Mouse (Mus musculus): ENCODE data around the gene Slx4ip. TPM values are rescaled to one million over a fixed set of nuclear protein-coding genes. Genes with fewer than 3 reads are reported as not detected.

Slx4ip gene
- polyA plus RNA-seq, 1 experiment from 2014 or later: 7.3 TPM

DNA sequence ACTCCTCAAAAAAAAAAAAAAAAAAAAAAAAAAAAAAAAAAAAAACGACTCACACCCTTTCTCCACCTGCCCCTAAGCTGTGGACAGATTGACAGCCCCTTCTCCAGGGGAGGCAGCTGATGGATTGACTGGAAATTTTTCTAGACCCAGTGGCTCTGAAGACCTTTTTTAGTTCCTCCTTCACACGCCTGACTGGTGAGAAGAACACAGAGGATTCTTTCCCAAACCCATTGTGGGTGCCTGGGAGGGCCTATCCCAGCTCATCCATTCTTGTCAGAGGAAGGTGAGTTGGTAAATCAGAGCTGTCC is 183.2 kb downstream of the Slx4ip start:
- WGBS: 73% methylated on average over 1 of the region's 2 CpGs
- no peaks in the 10 kb centered on the region for H3K36me3 ChIP-seq (ENCODE audit: control insufficient read depth, insufficient read depth, low read length)
- no peak overlapping the region for H3K9ac ChIP-seq (ENCODE audit: low read length)
- H3K4me3 ChIP-seq (ENCODE audit: low read length): no peak overlapping the region
- no peaks in the 10 kb centered on the region for H3K9me3 ChIP-seq (ENCODE audit: control insufficient read depth, low read length)
- no peak for ATAC-seq (ENCODE audit: low read depth)
- no peak overlapping the region for H3K4me2 ChIP-seq (ENCODE audit: low read depth, low read length)
- H3K27ac ChIP-seq (ENCODE audit: low read length): no peak overlapping the region
- no peaks in the 10 kb centered on the region for H3K27me3 ChIP-seq (ENCODE audit: control insufficient read depth, insufficient read depth, low read depth, low read length)
- no peaks in the 10 kb centered on the region for H3K4me1 ChIP-seq (replicated peaks; ENCODE audit: control insufficient read depth, insufficient read depth, low read length)

DNA sequence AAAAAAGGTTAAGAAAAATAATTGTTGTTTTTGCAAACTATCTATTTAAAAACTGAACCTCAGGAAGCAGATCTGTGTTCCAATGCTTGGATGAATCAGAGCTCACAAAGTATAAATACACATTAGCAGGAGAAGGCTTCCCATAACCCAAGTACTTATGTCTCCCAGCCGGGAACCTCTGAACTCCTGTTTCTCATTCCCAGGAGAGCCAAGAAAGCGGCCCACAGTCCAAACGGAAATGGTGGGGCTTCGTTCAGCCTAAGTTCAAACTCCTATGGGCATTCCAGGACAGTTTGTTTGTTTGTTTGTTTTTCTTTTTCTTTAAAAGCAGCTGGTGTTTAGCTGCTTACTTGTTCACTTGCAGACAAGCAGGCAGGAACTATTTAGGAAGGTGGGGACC is 187.8 kb downstream of the Slx4ip start:
- Histone ChIP-seq H3K27ac (ENCODE audit: low read length) (no peak overlapping the region), H3K9me3 (ENCODE audit: control insufficient read depth, low read length) (no peaks in the 10 kb centered on the region), H3K9ac (ENCODE audit: low read length) (no peak overlapping the region), H3K27me3 (ENCODE audit: control insufficient read depth, insufficient read depth, low read depth, low read length) (no peaks in the 10 kb centered on the region), H3K36me3 (ENCODE audit: control insufficient read depth, insufficient read depth, low read length) (no peaks in the 10 kb centered on the region; the same call in 1 of the 2 replicates), H3K4me2 (ENCODE audit: low read depth, low read length) (no peak overlapping the region), H3K4me3 (ENCODE audit: low read length) (no peak overlapping the region), H3K4me1 (replicated peaks; ENCODE audit: control insufficient read depth, insufficient read depth, low read length) (peaks cover 13% of the 10 kb centered on the region)
- 70% methylated on average over 4 of the region's 4 CpGs for WGBS
- no peak for ATAC-seq (ENCODE audit: low read depth)

DNA sequence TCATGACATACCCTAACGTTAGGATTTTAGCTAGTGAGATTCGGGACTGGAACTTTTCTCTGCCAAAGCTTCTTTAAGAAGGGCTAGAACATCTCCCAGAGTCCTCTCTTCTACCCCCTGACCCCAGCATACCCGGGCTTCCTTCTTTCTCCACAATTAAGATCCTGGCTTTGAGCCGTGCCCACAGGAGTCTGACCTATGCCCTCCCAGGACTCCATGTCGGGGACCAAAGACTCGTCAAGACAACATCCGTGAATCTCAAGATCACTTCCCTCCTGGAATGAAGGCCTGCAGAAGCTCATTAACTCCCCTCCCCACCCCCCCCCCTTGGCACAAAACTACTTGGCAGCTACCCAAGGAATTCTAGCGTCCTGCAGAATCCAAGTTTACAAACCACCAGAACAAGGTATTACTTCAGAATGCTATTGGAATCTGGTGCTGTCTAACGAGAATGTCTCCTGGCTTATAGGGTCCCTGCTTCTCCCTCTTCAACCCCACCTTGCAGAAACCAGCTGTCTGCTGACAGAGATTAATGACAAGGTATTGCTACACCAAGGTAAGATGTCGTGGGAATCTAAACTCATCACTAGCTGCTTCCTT is 188.8 kb downstream of the Slx4ip start:
- Histone ChIP-seq H3K27me3 (ENCODE audit: control insufficient read depth, insufficient read depth, low read depth, low read length) (no peaks in the 10 kb centered on the region), H3K9ac (ENCODE audit: low read length) (no peak overlapping the region), H3K36me3 (ENCODE audit: control insufficient read depth, insufficient read depth, low read length) (peaks cover 3% of the 10 kb centered on the region; the same call in 1 of the 2 replicates), H3K4me1 (replicated peaks; ENCODE audit: control insufficient read depth, insufficient read depth, low read length) (peaks cover 13% of the 10 kb centered on the region), H3K4me3 (ENCODE audit: low read length) (no peak overlapping the region), H3K9me3 (ENCODE audit: control insufficient read depth, low read length) (no peaks in the 10 kb centered on the region), H3K27ac (ENCODE audit: low read length) (no peak overlapping the region), H3K4me2 (ENCODE audit: low read depth, low read length) (no peak overlapping the region)
- ATAC-seq (ENCODE audit: low read depth): peak; percentile 40; the same call in 1 of the 2 replicates
- 18% methylated on average over 10 of the region's 10 CpGs for WGBS

- no peak overlapping the region for H3K27ac ChIP-seq (ENCODE audit: low read length)
Measured at GRCm38 (mm10) chr2:137080468-137080867, 189.4 kb downstream of the Slx4ip start.

DNA sequence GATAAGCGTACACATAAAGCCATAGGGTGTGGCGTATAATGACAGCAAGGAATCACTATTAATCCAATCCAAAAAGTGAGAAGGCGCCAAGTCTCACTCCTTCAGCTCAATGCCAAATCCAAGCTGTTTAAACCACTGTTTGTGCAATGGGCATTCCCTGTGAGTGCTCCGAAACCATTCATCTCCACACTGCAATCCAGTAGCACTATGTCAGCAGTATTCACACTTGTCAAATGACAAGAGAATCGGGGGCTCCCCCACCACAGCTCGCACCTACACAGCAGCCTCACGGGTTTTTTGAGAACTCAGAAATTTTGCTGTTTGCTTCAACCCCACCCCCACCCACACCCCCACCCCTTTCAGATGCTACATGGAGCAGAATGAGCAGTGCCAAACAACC is 190.0 kb downstream of the Slx4ip start:
- no peak overlapping the region for H3K4me2 ChIP-seq (ENCODE audit: low read depth, low read length)
- no peak overlapping the region for H3K9ac ChIP-seq (ENCODE audit: low read length)
- H3K27me3 ChIP-seq (ENCODE audit: control insufficient read depth, insufficient read depth, low read depth, low read length): no peaks in the 10 kb centered on the region
- H3K4me3 ChIP-seq (ENCODE audit: low read length): no peak overlapping the region
- peaks cover 4% of the 10 kb centered on the region; the same call in 1 of the 2 replicates for H3K36me3 ChIP-seq (ENCODE audit: control insufficient read depth, insufficient read depth, low read length)
- no peak overlapping the region for H3K27ac ChIP-seq (ENCODE audit: low read length)
- no peak for ATAC-seq (ENCODE audit: low read depth)
- H3K4me1 ChIP-seq (replicated peaks; ENCODE audit: control insufficient read depth, insufficient read depth, low read length): peaks cover 13% of the 10 kb centered on the region
- WGBS: 81% methylated on average over 7 of the region's 7 CpGs
- H3K9me3 ChIP-seq (ENCODE audit: control insufficient read depth, low read length): no peaks in the 10 kb centered on the region

More at GRCm38 (mm10) chr2:137080468-137080867, 189.4 kb downstream of the Slx4ip start:
- Histone ChIP-seq H3K4me2 (ENCODE audit: low read depth, low read length) (no peak overlapping the region), H3K9me3 (ENCODE audit: control insufficient read depth, low read length) (no peaks in the 10 kb centered on the region), H3K4me3 (ENCODE audit: low read length) (no peak overlapping the region), H3K9ac (ENCODE audit: low read length) (no peak overlapping the region), H3K36me3 (ENCODE audit: control insufficient read depth, insufficient read depth, low read length) (peaks cover 4% of the 10 kb centered on the region; the same call in 1 of the 2 replicates), H3K4me1 (replicated peaks; ENCODE audit: control insufficient read depth, insufficient read depth, low read length) (peaks cover 13% of the 10 kb centered on the region), H3K27me3 (ENCODE audit: control insufficient read depth, insufficient read depth, low read depth, low read length) (no peaks in the 10 kb centered on the region)
- WGBS: 68% methylated on average over 6 of the region's 6 CpGs
- ATAC-seq (ENCODE audit: low read depth): no peak

DNA sequence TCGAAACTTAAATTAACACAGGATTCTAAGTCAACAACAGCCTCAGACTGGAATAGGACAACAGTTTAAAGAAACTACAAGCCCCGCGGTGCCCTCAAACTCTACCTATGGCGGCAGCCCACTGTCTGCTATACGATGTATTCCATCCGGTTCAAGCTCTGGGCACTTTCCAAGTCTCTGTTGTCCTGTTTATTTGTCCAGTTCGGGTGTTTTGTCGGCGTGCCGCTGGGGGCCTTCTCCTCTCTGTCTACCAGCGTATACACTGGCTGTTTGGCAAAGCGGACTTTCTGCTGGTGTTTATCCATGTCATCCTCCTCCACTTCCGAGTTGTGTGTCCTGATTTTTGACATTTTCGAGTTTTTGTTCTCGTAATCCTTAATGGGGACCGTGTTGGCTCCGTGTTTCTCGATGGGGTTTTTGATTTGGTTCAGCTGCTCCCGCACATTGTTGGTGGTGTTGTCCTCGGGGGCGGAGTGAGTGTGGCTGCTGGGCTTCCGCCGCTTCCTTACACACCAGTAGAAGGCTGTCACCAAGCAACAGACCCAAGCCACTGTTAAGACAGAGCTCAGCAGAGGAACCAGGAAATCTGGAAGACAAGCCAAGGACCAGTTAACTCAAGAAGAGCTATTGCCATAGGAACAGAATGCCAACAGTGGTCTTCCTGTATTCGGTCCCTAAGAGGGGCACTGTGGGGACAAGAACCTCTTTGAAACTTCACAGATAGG is 192.0 kb downstream of the Slx4ip start:
- WGBS: 62% methylated on average over 24 of the region's 24 CpGs
- H3K4me1 ChIP-seq (replicated peaks; ENCODE audit: control insufficient read depth, insufficient read depth, low read length): peaks cover 13% of the 10 kb centered on the region
- H3K4me3 ChIP-seq (ENCODE audit: low read length): peak overlapping the region; percentile 21
- no peaks in the 10 kb centered on the region for H3K9me3 ChIP-seq (ENCODE audit: control insufficient read depth, low read length)
- peak overlapping the region; percentile 40 for H3K27ac ChIP-seq (ENCODE audit: low read length)
- H3K9ac ChIP-seq (ENCODE audit: low read length): no peak overlapping the region
- H3K36me3 ChIP-seq (ENCODE audit: control insufficient read depth, insufficient read depth, low read length): peaks cover 6% of the 10 kb centered on the region; the same call in 1 of the 2 replicates
- peak; percentile 84 for ATAC-seq (ENCODE audit: low read depth)
- H3K27me3 ChIP-seq (ENCODE audit: control insufficient read depth, insufficient read depth, low read depth, low read length): no peaks in the 10 kb centered on the region
- H3K4me2 ChIP-seq (ENCODE audit: low read depth, low read length): peak overlapping the region; percentile 17; the same call in 1 of the 2 replicates

- no peak for ATAC-seq (ENCODE audit: low read depth)
Measured at GRCm38 (mm10) chr2:137085257-137085656, 194.2 kb downstream of the Slx4ip start.

GRCm38 (mm10) chr2:137086621-137087395 is 195.8 kb downstream of the Slx4ip start:
- Histone ChIP-seq H3K4me1 (replicated peaks; ENCODE audit: control insufficient read depth, insufficient read depth, low read length) (no peaks in the 10 kb centered on the region), H3K4me3 (ENCODE audit: low read length) (no peak overlapping the region), H3K9me3 (ENCODE audit: control insufficient read depth, low read length) (no peaks in the 10 kb centered on the region), H3K9ac (ENCODE audit: low read length) (no peak overlapping the region), H3K36me3 (ENCODE audit: control insufficient read depth, insufficient read depth, low read length) (peaks cover 23% of the 10 kb centered on the region), H3K4me2 (ENCODE audit: low read depth, low read length) (no peak overlapping the region), H3K27me3 (ENCODE audit: control insufficient read depth, insufficient read depth, low read depth, low read length) (no peaks in the 10 kb centered on the region), H3K27ac (ENCODE audit: low read length) (no peak overlapping the region)
- 88% methylated on average over 14 of the region's 14 CpGs for WGBS
- no peak for ATAC-seq (ENCODE audit: low read depth)

More at GRCm38 (mm10) chr2:137085257-137085656, 194.2 kb downstream of the Slx4ip start:
- Histone ChIP-seq H3K4me2 (ENCODE audit: low read depth, low read length) (no peak overlapping the region), H3K27me3 (ENCODE audit: control insufficient read depth, insufficient read depth, low read depth, low read length) (no peaks in the 10 kb centered on the region), H3K9ac (ENCODE audit: low read length) (no peak overlapping the region), H3K36me3 (ENCODE audit: control insufficient read depth, insufficient read depth, low read length) (peaks cover 10% of the 10 kb centered on the region; the same call in 1 of the 2 replicates), H3K27ac (ENCODE audit: low read length) (no peak overlapping the region), H3K9me3 (ENCODE audit: control insufficient read depth, low read length) (no peaks in the 10 kb centered on the region), H3K4me3 (ENCODE audit: low read length) (no peak overlapping the region), H3K4me1 (replicated peaks; ENCODE audit: control insufficient read depth, insufficient read depth, low read length) (peaks cover 6% of the 10 kb centered on the region)
- 60% methylated on average over 8 of the region's 8 CpGs for WGBS

- H3K9ac ChIP-seq (ENCODE audit: low read length): no peak overlapping the region
- no peak for ATAC-seq (ENCODE audit: low read depth)
- H3K27ac ChIP-seq (ENCODE audit: low read length): no peak overlapping the region
- no peaks in the 10 kb centered on the region for H3K4me1 ChIP-seq (replicated peaks; ENCODE audit: control insufficient read depth, insufficient read depth, low read length)
- WGBS: 69% methylated on average over 6 of the region's 6 CpGs
- H3K4me2 ChIP-seq (ENCODE audit: low read depth, low read length): no peak overlapping the region
- no peaks in the 10 kb centered on the region for H3K9me3 ChIP-seq (ENCODE audit: control insufficient read depth, low read length)
- H3K4me3 ChIP-seq (ENCODE audit: low read length): no peak overlapping the region
- H3K36me3 ChIP-seq (ENCODE audit: control insufficient read depth, insufficient read depth, low read length): peaks cover 23% of the 10 kb centered on the region
- H3K27me3 ChIP-seq (ENCODE audit: control insufficient read depth, insufficient read depth, low read depth, low read length): no peaks in the 10 kb centered on the region
Measured at GRCm38 (mm10) chr2:137087705-137088104, 196.7 kb downstream of the Slx4ip start.
